Mouse (Mus musculus): ENCODE measurements at regions not wholly inside any gene's neighbourhood (a gene's known extent, or its start where the extent isn't known, plus 50 kb on each side); places are given as distances from the start of the nearest gene placed in this dataset.

GRCm38 (mm10) chr1:183504103-183504841 is 86.3 kb downstream of the Hhipl2 start:
- no peak for DNase-seq (ENCODE audit: low spot score in 2 of 2)

- no peak for DNase-seq (ENCODE audit: low spot score in 2 of 2)
These were observed 89.9 kb downstream of the Hhipl2 start for GRCm38 (mm10) chr1:183507893-183508292.

GRCm38 (mm10) chr1:183510759-183511158 is 92.7 kb downstream of the Hhipl2 start:
- DNase-seq (ENCODE audit: low spot score in 2 of 2): no peak

- DNase-seq (ENCODE audit: low spot score in 2 of 2): no peak
These were observed 95.9 kb downstream of the Hhipl2 start for GRCm38 (mm10) chr1:183513876-183514275.

GRCm38 (mm10) chr1:183514281-183514983 is 96.4 kb downstream of the Hhipl2 start:
- DNase-seq (ENCODE audit: low spot score in 2 of 2): no peak

- DNase-seq (ENCODE audit: low spot score in 2 of 2): no peak
These were observed 96.9 kb downstream of the Hhipl2 start for GRCm38 (mm10) chr1:183514984-183515287.

GRCm38 (mm10) chr1:183516167-183516566 is 98.2 kb downstream of the Hhipl2 start:
- no peak for DNase-seq (ENCODE audit: low spot score in 2 of 2)

- DNase-seq (ENCODE audit: low spot score in 2 of 2): no peak
These were observed 99.2 kb downstream of the Hhipl2 start for GRCm38 (mm10) chr1:183517236-183517635.

GRCm38 (mm10) chr1:183521569-183521968 is 103.6 kb downstream of the Hhipl2 start:
- no peak for DNase-seq (ENCODE audit: low spot score in 2 of 2)

- no peak for DNase-seq (ENCODE audit: low spot score in 2 of 2)
These were observed 115.4 kb downstream of the Hhipl2 start for GRCm38 (mm10) chr1:183533386-183533785.

GRCm38 (mm10) chr1:183548752-183549387 is 130.9 kb downstream of the Hhipl2 start:
- DNase-seq (ENCODE audit: low spot score in 2 of 2): no peak

- no peak for DNase-seq (ENCODE audit: low spot score in 2 of 2)
These were observed 134.6 kb downstream of the Hhipl2 start for GRCm38 (mm10) chr1:183552617-183553016.

- DNase-seq (ENCODE audit: low spot score in 2 of 2): no peak
These were observed 135.2 kb downstream of the Hhipl2 start for GRCm38 (mm10) chr1:183553219-183553618.

GRCm38 (mm10) chr1:183562853-183563252 is 144.8 kb downstream of the Hhipl2 start:
- no peak for DNase-seq (ENCODE audit: low spot score in 2 of 2)

GRCm38 (mm10) chr1:183573621-183574585 is 155.9 kb downstream of the Hhipl2 start:
- DNase-seq (ENCODE audit: low spot score in 2 of 2): no peak

- no peak for DNase-seq (ENCODE audit: low spot score in 2 of 2)
These were observed 166.8 kb downstream of the Hhipl2 start for GRCm38 (mm10) chr1:183584861-183585260.

- no peak for DNase-seq (ENCODE audit: low spot score in 2 of 2)
These were observed 168.4 kb downstream of the Hhipl2 start for GRCm38 (mm10) chr1:183586406-183586805.

GRCm38 (mm10) chr1:183595306-183595705 is 177.3 kb downstream of the Hhipl2 start:
- no peak for DNase-seq (ENCODE audit: low spot score in 2 of 2)

- no peak for DNase-seq (ENCODE audit: low spot score in 2 of 2)
These were observed 182.5 kb downstream of the Hhipl2 start for GRCm38 (mm10) chr1:183600466-183600865.

GRCm38 (mm10) chr1:183611966-183612694 is 194.1 kb downstream of the Hhipl2 start:
- DNase-seq (ENCODE audit: low spot score in 2 of 2): no peak

GRCm38 (mm10) chr1:183619451-183620059 is 201.5 kb downstream of the Hhipl2 start:
- DNase-seq (ENCODE audit: low spot score in 2 of 2): no peak

Measured in urinary bladder, postnatal 4 days (tissue).